Mouse (Mus musculus): ENCODE measurements around the gene Sun3.

GRCm38 (mm10) chr11:9047044-9047443 lies 1.7 kb downstream of the Sun3 start:
- TF ChIP-seq CTCF (IDR thresholded peaks at IDR 0.05; ENCODE audit: borderline replicate concordance, control insufficient read depth, extremely low read depth, insufficient read depth, low read length, poor library complexity) = no peak
- no peak for TF ChIP-seq POLR2A (IDR thresholded peaks at IDR 0.05; ENCODE audit: control insufficient read depth, extremely low read depth, insufficient read depth, low read length, poor library complexity)

Data from thymus, adult 2 months (tissue).